Mouse (Mus musculus): ENCODE data around the gene Olfr166. TPM values are rescaled to one million over a fixed set of nuclear protein-coding genes. Genes with fewer than 3 reads are reported as not detected.

Olfr166 gene
- not detected for polyA plus RNA-seq (2017; shearing (Covaris generic))

GRCm38 (mm10) chr16:19483394-19483793, at the start of gene Olfr166:
Gene Olfr166, plus strand, starts transcription at chr16:19483694.

GRCm38 (mm10) chr16:19522166-19522565, 38.7 kb downstream of the Olfr166 start, which contains the start of gene Olfr167:
Gene Olfr167, minus strand, starts transcription at chr16:19522266.

GRCm38 (mm10) chr16:19535455-19535854, 52.0 kb downstream of the Olfr166 start, which contains the start of gene Olfr168:
Gene Olfr168, minus strand, starts transcription at chr16:19535555.

Other genes with a start within 250 kb of the Olfr166 start
- not detected for gene Olfr164, start 169.6 kb upstream of the Olfr166 start, polyA plus RNA-seq (2017; shearing (Covaris generic))
- gene Olfr165, start 60.6 kb upstream of the Olfr166 start, polyA plus RNA-seq (2017; shearing (Covaris generic)): not detected
- not detected for gene Olfr167, start 38.6 kb downstream of the Olfr166 start, polyA plus RNA-seq (2017; shearing (Covaris generic))
- not detected for gene Olfr168, start 51.9 kb downstream of the Olfr166 start, polyA plus RNA-seq (2017; shearing (Covaris generic))
- gene Olfr169, start 88.1 kb downstream of the Olfr166 start, polyA plus RNA-seq (2017; shearing (Covaris generic)): not detected
- gene Olfr170, start 128.2 kb downstream of the Olfr166 start, polyA plus RNA-seq (2017; shearing (Covaris generic)): not detected
- not detected for gene Olfr171, start 146.2 kb downstream of the Olfr166 start, polyA plus RNA-seq (2017; shearing (Covaris generic))
- gene Lamp3, start 222.7 kb downstream of the Olfr166 start, polyA plus RNA-seq (2017; shearing (Covaris generic)): not detected

Data from activated CD4-positive, CD25-positive, alpha-beta regulatory T cell, adult 9 weeks (primary cell).